ENCODE assay signal across 13 mouse cellular contexts in the genomic region with DNA sequence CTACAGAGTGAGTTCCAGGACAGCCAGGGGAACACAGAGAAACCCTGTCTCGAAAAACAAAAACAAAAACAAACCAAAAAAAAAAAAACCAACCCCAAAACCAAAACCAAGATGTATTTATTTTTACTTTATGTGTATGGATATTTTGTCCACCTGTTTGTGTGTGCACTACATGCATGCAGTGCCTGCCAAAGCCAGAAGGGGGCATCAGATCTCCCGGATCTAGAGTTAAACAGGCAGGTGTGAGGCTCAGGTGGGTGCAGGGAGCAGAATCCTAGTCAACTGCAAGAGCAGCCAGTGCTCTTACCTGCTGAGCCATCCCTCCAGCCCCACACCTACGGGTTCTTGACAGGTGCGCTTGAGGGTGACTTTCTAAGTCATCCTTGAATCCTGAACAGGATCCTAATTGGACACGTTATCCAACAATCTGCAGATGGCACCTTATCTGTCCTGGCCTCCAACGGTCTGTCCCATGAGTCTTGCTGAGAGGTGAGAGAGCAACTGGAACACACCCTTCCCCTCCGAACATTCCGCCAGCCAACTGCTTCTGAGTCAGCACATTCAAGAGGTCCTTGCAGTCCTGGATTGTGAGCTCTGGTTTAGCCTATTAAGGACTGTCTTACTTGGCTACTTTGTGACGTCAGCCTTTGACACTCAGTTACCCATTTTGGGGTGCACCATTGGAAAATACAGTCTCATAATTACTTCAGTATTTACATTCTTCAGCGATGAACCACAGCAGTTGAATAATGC.
DNase-seq lines count a peak whose midpoint lies in the region; ATAC-seq and TF ChIP-seq lines count a peak whose summit lies in the region.
"Had no signal": no experiment of that assay in that cellular context is flagged by ENCODE, and none has a peak within 500 bp of the region (broad histone marks: within the 10 kb centered on the region; RNA-seq: fewer than 3 reads in every experiment).

No protein-coding gene starts in this region.

- H3K27ac ChIP-seq in intestine, postnatal 0 days (ENCODE audit: low read depth, low read length) = no peak overlapping the region
- no peak overlapping the region for H3K27ac ChIP-seq in intestine, embryonic 16.5 days (ENCODE audit: low read length)
- H3K27ac ChIP-seq in neural tube, embryonic 13.5 days (replicated peaks) = peak overlapping the region; percentile 86
- H3K27ac ChIP-seq in neural tube, embryonic 14.5 days (ENCODE audit: low read depth, low read length) = no peak overlapping the region; the same call in 1 of the 2 replicates
- H3K27ac ChIP-seq: heart, embryonic 10.5 days; left cerebral cortex, adult 2 months had no signal

- intact Hi-C loops in heart, postnatal 14 days (cut with DNase I) = no loop called here

- H3K4me2 ChIP-seq in intestine, postnatal 0 days (replicated peaks; ENCODE audit: low read depth) = no peak overlapping the region
- H3K4me2 ChIP-seq in intestine, embryonic 16.5 days (ENCODE audit: low read depth, low read length) = no peak overlapping the region
- H3K4me2 ChIP-seq in neural tube, embryonic 13.5 days = 0 out of 2 replicates have a peak overlapping the region, but pooled peaks have one; percentile 2
- H3K4me2 ChIP-seq in neural tube, embryonic 14.5 days (ENCODE audit: low read depth, low read length) = no peak overlapping the region

- 80% methylated on average over 10 of the region's 10 CpGs for WGBS in intestine, postnatal 0 days
- 78% methylated on average over 10 of the region's 10 CpGs for WGBS in intestine, embryonic 16.5 days
- WGBS in neural tube, embryonic 13.5 days = 80% methylated on average over 10 of the region's 10 CpGs
- 79% methylated on average over 10 of the region's 10 CpGs for WGBS in neural tube, embryonic 14.5 days

- no peak for ATAC-seq in intestine, postnatal 0 days
- no peak for ATAC-seq in intestine, embryonic 16.5 days
- peak; percentile 42; the same call in 1 of the 2 replicates for ATAC-seq in neural tube, embryonic 13.5 days (ENCODE audit: low read depth)
- ATAC-seq in neural tube, embryonic 14.5 days (ENCODE audit: low read depth) = peak; percentile 38; the same call in 1 of the 2 replicates

- no peaks in the 10 kb centered on the region for H3K27me3 ChIP-seq in intestine, postnatal 0 days (replicated peaks; ENCODE audit: control insufficient read depth, insufficient read depth, low read length)
- no peaks in the 10 kb centered on the region for H3K27me3 ChIP-seq in intestine, embryonic 16.5 days (replicated peaks; ENCODE audit: control insufficient read depth, insufficient read depth, low read length)
- H3K27me3 ChIP-seq in neural tube, embryonic 13.5 days = no peaks in the 10 kb centered on the region
- H3K27me3 ChIP-seq in neural tube, embryonic 14.5 days (ENCODE audit: control insufficient read depth, insufficient read depth, low read length) = no peaks in the 10 kb centered on the region

- H3K4me3 ChIP-seq in intestine, postnatal 0 days (ENCODE audit: low read depth, low read length) = no peak overlapping the region
- H3K4me3 ChIP-seq in intestine, embryonic 16.5 days (ENCODE audit: low read length) = no peak overlapping the region
- no peak overlapping the region for H3K4me3 ChIP-seq in neural tube, embryonic 13.5 days
- H3K4me3 ChIP-seq in neural tube, embryonic 14.5 days (ENCODE audit: low read depth, low read length) = no peak overlapping the region
- H3K4me3 ChIP-seq: heart, embryonic 10.5 days; left cerebral cortex, adult 2 months had no signal

- no peaks in the 10 kb centered on the region for H3K36me3 ChIP-seq in intestine, postnatal 0 days (ENCODE audit: control insufficient read depth, insufficient read depth)
- H3K36me3 ChIP-seq in intestine, embryonic 16.5 days (ENCODE audit: control insufficient read depth, insufficient read depth, low read length) = no peaks in the 10 kb centered on the region
- no peaks in the 10 kb centered on the region for H3K36me3 ChIP-seq in neural tube, embryonic 13.5 days
- no peaks in the 10 kb centered on the region for H3K36me3 ChIP-seq in neural tube, embryonic 14.5 days (ENCODE audit: control insufficient read depth, insufficient read depth, low read length)
- H3K36me3 ChIP-seq: heart, embryonic 10.5 days had no signal

- H3K4me1 ChIP-seq in intestine, postnatal 0 days (replicated peaks; ENCODE audit: control insufficient read depth, insufficient read depth, low read length) = no peaks in the 10 kb centered on the region
- 0 out of 2 replicates have a peak, but pooled peaks cover 5% of the 10 kb centered on the region for H3K4me1 ChIP-seq in intestine, embryonic 16.5 days (ENCODE audit: control insufficient read depth, insufficient read depth, low read length)
- peaks cover 14% of the 10 kb centered on the region; the same call in 1 of the 2 replicates for H3K4me1 ChIP-seq in neural tube, embryonic 13.5 days (replicated peaks)
- H3K4me1 ChIP-seq in neural tube, embryonic 14.5 days (ENCODE audit: control insufficient read depth, insufficient read depth, low read length) = no peaks in the 10 kb centered on the region

- DNase-seq in neural tube, embryonic 10.5 days (ENCODE audit: extremely low spot score, low spot score) = no peak
- peak; percentile 39 for DNase-seq in brain, adult 2 months (ENCODE audit: low read depth, low spot score)
- no peak for DNase-seq in heart, adult 9 months (ENCODE audit: low spot score in 2 of 2)
- DNase-seq in heart, postnatal 14 days = no peak
- DNase-seq: cerebellum, adult 11-12 months; kidney, postnatal 25 days; lung, postnatal 4 days had no signal

- H3K9me3 ChIP-seq in intestine, postnatal 0 days (ENCODE audit: control insufficient read depth) = no peaks in the 10 kb centered on the region
- no peaks in the 10 kb centered on the region; the same call in 1 of the 2 replicates for H3K9me3 ChIP-seq in intestine, embryonic 16.5 days (ENCODE audit: control insufficient read depth, low read length)
- H3K9me3 ChIP-seq in neural tube, embryonic 13.5 days = no peaks in the 10 kb centered on the region
- no peaks in the 10 kb centered on the region for H3K9me3 ChIP-seq in neural tube, embryonic 14.5 days (ENCODE audit: control insufficient read depth, low read length)
- H3K9me3 ChIP-seq: heart, embryonic 10.5 days had no signal

- TF ChIP-seq CTCF in intestine, postnatal 0 days (IDR thresholded peaks at IDR 0.05; ENCODE audit: low read depth) = peak; percentile 26; the same call in 1 of the 2 replicates

- no peak overlapping the region for H3K9ac ChIP-seq in intestine, postnatal 0 days (ENCODE audit: low read depth, low read length)
- H3K9ac ChIP-seq in intestine, embryonic 16.5 days (ENCODE audit: low read depth, low read length) = no peak overlapping the region
- no peak overlapping the region for H3K9ac ChIP-seq in neural tube, embryonic 13.5 days
- H3K9ac ChIP-seq in neural tube, embryonic 14.5 days (replicated peaks; ENCODE audit: low read depth, low read length) = no peak overlapping the region

Comparison
In these comparisons a context has a peak if more than half of its experiments do, and no peak if none do; other contexts are left out.
1. ATAC-seq: peak in neural tube, embryonic 13.5 days (single experiment) and neural tube, embryonic 14.5 days (single experiment); none in intestine, postnatal 0 days (single experiment) and intestine, embryonic 16.5 days (single experiment).